Mouse (Mus musculus) midbrain, embryonic 14.5 days (tissue): ENCODE data around the gene Mrpl35. TPM values are rescaled to one million over a fixed set of nuclear protein-coding genes. Genes with fewer than 3 reads are reported as not detected.
"Not testable (repeated sequence)": the region's sequence is repeated elsewhere in the genome, so short reads cannot be mapped to it uniquely, and the experiment has no call there.

ENCODE experiments used
- ATAC-seq: fragments of 200-750 bp; cut with Nextera tagmentation; 2 replicates; pipeline ENCODE4 v1.8.0; 2017; ENCODE audit warnings: moderate number of reproducible peaks, moderate library complexity; ENCODE audit not compliant: low FRiP score, low TSS enrichment
- DNase-seq: peaks from one replicate; pipeline ENCODE4 v3.0.0-alpha.2; 2015
- H3K27ac ChIP-seq: fragments of 300-500 bp; sonication (generic); replicated peaks from 2 replicates; pipeline ENCODE4 v1.5.1; 2014; ENCODE audit warnings: mild to moderate bottlenecking, low read depth, low read length, moderate library complexity
- H3K27me3 ChIP-seq: fragments of 300-500 bp; sonication (generic); 2 replicates; pipeline ENCODE4 v1.6.1; 2014; ENCODE audit warnings: low read length, control low read depth, mixed read lengths; ENCODE audit not compliant: control insufficient read depth, insufficient read depth
- H3K36me3 ChIP-seq: fragments of 300-500 bp; sonication (generic); 2 replicates; pipeline ENCODE4 v1.6.1; 2014; ENCODE audit warnings: low read length, control low read depth; ENCODE audit not compliant: control insufficient read depth, insufficient read depth
- H3K4me1 ChIP-seq: fragments of 300-500 bp; sonication (generic); 2 replicates; pipeline ENCODE4 v1.6.1; 2014; ENCODE audit warnings: mild to moderate bottlenecking, antibody characterized with exemption, low read length, control low read depth; ENCODE audit not compliant: control insufficient read depth, insufficient read depth
- H3K4me2 ChIP-seq: fragments of 300-500 bp; sonication (generic); 2 replicates; pipeline ENCODE4 v1.6.1; 2014; ENCODE audit warnings: mild to moderate bottlenecking, low read length, moderate library complexity
- H3K4me3 ChIP-seq: fragments of 300-500 bp; sonication (generic); replicated peaks from 2 replicates; pipeline ENCODE4 v1.5.1; 2014; ENCODE audit warnings: low read depth, low read length
- H3K9ac ChIP-seq: fragments of 300-500 bp; sonication (generic); replicated peaks from 2 replicates; pipeline ENCODE4 v1.6.1; 2014; ENCODE audit warnings: mild to moderate bottlenecking, low read length, moderate library complexity
- H3K9me3 ChIP-seq: fragments of 300-500 bp; sonication (generic); 2 replicates; pipeline ENCODE4 v1.6.1; 2016; ENCODE audit warnings: low read length, control low read depth, mixed read lengths; ENCODE audit not compliant: control insufficient read depth
- WGBS: fragments of 180-500 bp; shearing (Covaris S2); extraction: QIAGEN DNeasy Blood & Tissue Kit; methylation state at CpG from one replicate; pipeline ENCODE4 v1.1.7; 2014; 5-methylcytosine and 5-hydroxymethylcytosine counted together
- polyA plus RNA-seq: library from polyadenylated mRNA; unstranded; fragments of >200 nt; fragmentation: Nextera tagmentation; extraction: Ambion mirVana; gene quantifications from 2 replicates; pipeline ENCODE4 v1.2.1, GENCODE M21; 2014

The Mrpl35 gene
- polyA plus RNA-seq = 40.4 and 41.1 TPM in 2 replicates

GRCm38 (mm10) chr6:71826869-71827268 lies at the start of gene Mrpl35:
TSS of gene Mrpl35 (minus strand) at chr6:71826969.
- ATAC-seq = no peak
- no peaks in the 10 kb centered on the region for H3K9me3 ChIP-seq
- H3K4me1 ChIP-seq = peaks cover 10% of the 10 kb centered on the region; the same call in 1 of the 2 replicates
- WGBS = 52% methylated on average over 1 of the region's 1 CpGs
- H3K9ac ChIP-seq = no peak within 1 kb of the TSS
- H3K36me3 ChIP-seq = no peaks in the 10 kb centered on the region
- no peak within 1 kb of the TSS for H3K27ac ChIP-seq
- no peak for DNase-seq
- no peak within 1 kb of the TSS for H3K4me2 ChIP-seq
- no peaks in the 10 kb centered on the region for H3K27me3 ChIP-seq
- H3K4me3 ChIP-seq = no peak within 1 kb of the TSS

DNA sequence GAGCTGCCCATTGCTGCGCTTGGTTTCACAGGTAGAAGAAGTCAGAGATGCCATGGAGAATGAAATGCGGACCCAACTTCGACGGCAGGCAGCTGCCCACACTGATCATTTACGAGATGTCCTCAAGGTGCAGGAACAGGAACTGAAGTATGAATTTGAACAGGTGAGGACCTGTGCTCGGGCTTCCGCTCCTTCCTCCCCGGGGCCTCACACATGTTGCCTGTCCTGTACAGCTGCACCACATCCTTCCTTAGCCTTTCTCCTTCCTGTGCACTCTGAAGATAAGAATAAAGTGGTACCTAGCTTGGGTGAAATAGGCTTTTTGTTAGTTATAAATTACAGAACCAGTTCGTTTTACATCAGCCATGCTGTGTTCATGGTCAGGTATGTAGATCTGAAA lies 44.6 kb upstream of the Mrpl35 start:
- ATAC-seq (no peak), DNase-seq (no peak)
- 98% methylated on average over 9 of the region's 9 CpGs for WGBS
- Histone ChIP-seq H3K9me3 (no peaks in the 10 kb centered on the region), H3K27me3 (no peaks in the 10 kb centered on the region), H3K4me3 (no peak overlapping the region), H3K9ac (no peak overlapping the region), H3K4me1 (no peaks in the 10 kb centered on the region), H3K4me2 (no peak overlapping the region), H3K36me3 (peaks cover 90% of the 10 kb centered on the region), H3K27ac (no peak overlapping the region)

DNA sequence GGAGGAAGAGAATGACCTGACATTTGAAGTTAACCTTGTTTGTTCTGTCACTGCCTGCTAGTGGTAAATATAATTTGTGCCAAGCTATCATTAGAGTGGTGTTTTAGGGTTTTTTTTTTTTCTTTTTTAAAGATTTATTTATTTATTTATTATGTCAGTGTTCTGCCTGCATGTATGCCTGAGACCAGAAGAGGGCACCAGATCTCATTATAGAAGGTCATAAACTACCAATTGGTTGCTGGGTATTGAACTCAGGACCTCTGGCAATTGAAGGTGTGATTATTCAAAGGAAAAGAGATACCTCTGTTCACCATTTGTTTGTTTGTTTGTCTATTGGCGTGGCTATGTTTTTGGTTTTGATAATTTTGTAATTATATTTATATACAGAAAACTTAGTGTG lies 42.0 kb upstream of the Mrpl35 start:
- no peaks in the 10 kb centered on the region for H3K27me3 ChIP-seq
- no peak overlapping the region for H3K27ac ChIP-seq
- no peaks in the 10 kb centered on the region for H3K4me1 ChIP-seq
- WGBS = 100% methylated on average over 1 of the region's 1 CpGs
- no peak overlapping the region for H3K9ac ChIP-seq
- peaks cover 87% of the 10 kb centered on the region for H3K36me3 ChIP-seq
- no peak for ATAC-seq
- H3K4me2 ChIP-seq = no peak overlapping the region
- peak; percentile 51 for DNase-seq
- no peak overlapping the region for H3K4me3 ChIP-seq
- no peaks in the 10 kb centered on the region for H3K9me3 ChIP-seq

- Histone ChIP-seq H3K4me1 (no peaks in the 10 kb centered on the region), H3K27me3 (no peaks in the 10 kb centered on the region), H3K9ac (no peak overlapping the region), H3K9me3 (no peaks in the 10 kb centered on the region), H3K27ac (no peak overlapping the region), H3K4me3 (no peak overlapping the region), H3K36me3 (peaks cover 87% of the 10 kb centered on the region), H3K4me2 (no peak overlapping the region)
- 93% methylated on average over 2 of the region's 2 CpGs for WGBS
- ATAC-seq (no peak), DNase-seq (no peak)
These were observed 41.0 kb upstream of the Mrpl35 start for GRCm38 (mm10) chr6:71867751-71868150.

- H3K9ac ChIP-seq, H3K4me1 ChIP-seq, H3K4me2 ChIP-seq, H3K9me3 ChIP-seq, H3K4me3 ChIP-seq, H3K27me3 ChIP-seq, ATAC-seq, DNase-seq, H3K27ac ChIP-seq: not testable (repeated sequence)
- WGBS = 96% methylated on average over 6 of the region's 6 CpGs
- H3K36me3 ChIP-seq = peaks cover 38% of the 10 kb centered on the region
These were observed 20.1 kb upstream of the Mrpl35 start for GRCm38 (mm10) chr6:71846906-71847305.

GRCm38 (mm10) chr6:71840597-71841290 lies 14.0 kb upstream of the Mrpl35 start:
- H3K4me3 ChIP-seq = no peak overlapping the region
- H3K9ac ChIP-seq = no peak overlapping the region
- no peak for ATAC-seq
- peaks cover 5% of the 10 kb centered on the region for H3K36me3 ChIP-seq
- no peaks in the 10 kb centered on the region for H3K9me3 ChIP-seq
- no peaks in the 10 kb centered on the region for H3K27me3 ChIP-seq
- H3K4me2 ChIP-seq = no peak overlapping the region
- WGBS = 92% methylated on average over 1 of the region's 1 CpGs
- H3K4me1 ChIP-seq = no peaks in the 10 kb centered on the region
- no peak overlapping the region for H3K27ac ChIP-seq
- no peak for DNase-seq

DNA sequence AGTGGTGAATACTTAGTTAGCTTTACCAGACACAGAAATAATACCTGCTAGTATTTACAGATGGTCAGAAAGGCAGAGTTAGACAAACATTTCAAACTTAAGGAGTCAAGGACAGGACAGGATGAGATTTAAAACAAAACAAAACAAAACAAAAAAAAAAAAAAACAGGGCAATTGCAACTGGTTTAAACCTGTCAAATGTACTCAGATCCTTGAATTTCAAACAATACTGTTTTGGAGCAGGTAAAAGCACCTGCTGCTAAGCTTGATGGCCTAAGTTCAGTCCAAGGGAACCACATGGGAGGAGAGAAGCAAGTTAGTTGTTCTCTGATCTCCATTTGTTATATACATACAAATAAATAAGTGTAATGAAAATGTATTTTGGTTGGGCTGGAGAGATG lies 13.0 kb upstream of the Mrpl35 start:
- Histone ChIP-seq H3K27me3 (no peaks in the 10 kb centered on the region), H3K4me1 (no peaks in the 10 kb centered on the region)
- no peak for ATAC-seq

GRCm38 (mm10) chr6:71836811-71837210 lies 10.0 kb upstream of the Mrpl35 start:
- H3K4me3 ChIP-seq = no peak overlapping the region
- WGBS = 83% methylated on average over 2 of the region's 2 CpGs
- ATAC-seq (no peak), DNase-seq (no peak)
- no peak overlapping the region for H3K9ac ChIP-seq
- 0 out of 2 replicates have a peak, but pooled peaks cover 3% of the 10 kb centered on the region for H3K36me3 ChIP-seq
- no peak overlapping the region for H3K4me2 ChIP-seq
- H3K9me3 ChIP-seq = no peaks in the 10 kb centered on the region
- H3K4me1 ChIP-seq = peaks cover 9% of the 10 kb centered on the region; the same call in 1 of the 2 replicates
- no peaks in the 10 kb centered on the region for H3K27me3 ChIP-seq
- H3K27ac ChIP-seq = no peak overlapping the region

More for the DNA sequence above, 13.0 kb upstream of the Mrpl35 start:
- DNase-seq = no peak
- Histone ChIP-seq H3K9ac (no peak overlapping the region), H3K4me3 (no peak overlapping the region), H3K36me3 (no peaks in the 10 kb centered on the region), H3K27ac (no peak overlapping the region), H3K4me2 (no peak overlapping the region), H3K9me3 (no peaks in the 10 kb centered on the region)

- Histone ChIP-seq H3K27me3 (no peaks in the 10 kb centered on the region), H3K27ac (peak overlapping the region; percentile 95), H3K36me3 (0 out of 2 replicates have a peak, but pooled peaks cover 3% of the 10 kb centered on the region), H3K4me3 (peak overlapping the region; percentile 99), H3K4me1 (peaks cover 13% of the 10 kb centered on the region; the same call in 1 of the 2 replicates), H3K9ac (peak overlapping the region; percentile 88), H3K4me2 (peak overlapping the region; percentile 82), H3K9me3 (no peaks in the 10 kb centered on the region)
- DNase-seq (peak; percentile 96), ATAC-seq (peak; percentile 99)
- under 1% methylated on average over 21 of the region's 21 CpGs for WGBS
These were observed 4.8 kb upstream of the Mrpl35 start for GRCm38 (mm10) chr6:71831581-71831960.
